Mouse (Mus musculus): ENCODE measurements around the gene Oit1. TPM values are rescaled to one million over a fixed set of nuclear protein-coding genes. Genes with fewer than 3 reads are reported as not detected.

Gene Oit1
- not detected for polyA plus RNA-seq (2017; shearing (Covaris generic))

DNA sequence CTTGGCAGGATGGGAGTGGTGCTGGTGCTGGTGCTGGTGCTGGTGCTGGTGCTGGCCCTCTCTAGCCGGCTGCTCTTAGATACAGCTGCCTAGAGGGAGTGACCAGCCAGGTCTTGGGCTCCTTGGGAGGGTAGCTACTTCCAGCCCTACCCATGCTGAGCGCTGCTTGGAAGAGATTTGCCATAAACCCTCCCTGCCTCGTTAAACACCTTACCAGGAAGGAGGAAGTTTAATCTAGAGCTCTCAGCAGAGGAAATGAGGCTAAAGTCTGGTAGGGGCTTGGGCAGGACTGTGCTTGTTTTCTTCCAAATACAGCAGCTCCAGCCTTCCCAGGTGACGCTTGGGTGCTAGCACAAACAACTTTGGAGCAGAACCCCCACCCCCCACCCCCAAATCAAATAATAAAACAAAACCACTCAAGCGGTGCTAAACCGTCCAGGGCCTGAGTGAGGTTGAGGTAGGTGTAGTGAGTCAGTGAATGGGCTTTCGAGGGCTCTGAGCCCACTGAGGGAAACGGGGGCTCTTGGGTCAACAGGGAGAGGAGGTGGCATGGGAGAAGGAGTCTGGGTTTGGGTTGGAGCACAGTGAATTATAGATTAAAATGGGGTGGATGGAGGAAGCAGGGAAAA is at the start of gene Oit1:
TSS of gene Oit1 (minus strand) at position 70 of the 629 bp plus-strand sequence.

DNA sequence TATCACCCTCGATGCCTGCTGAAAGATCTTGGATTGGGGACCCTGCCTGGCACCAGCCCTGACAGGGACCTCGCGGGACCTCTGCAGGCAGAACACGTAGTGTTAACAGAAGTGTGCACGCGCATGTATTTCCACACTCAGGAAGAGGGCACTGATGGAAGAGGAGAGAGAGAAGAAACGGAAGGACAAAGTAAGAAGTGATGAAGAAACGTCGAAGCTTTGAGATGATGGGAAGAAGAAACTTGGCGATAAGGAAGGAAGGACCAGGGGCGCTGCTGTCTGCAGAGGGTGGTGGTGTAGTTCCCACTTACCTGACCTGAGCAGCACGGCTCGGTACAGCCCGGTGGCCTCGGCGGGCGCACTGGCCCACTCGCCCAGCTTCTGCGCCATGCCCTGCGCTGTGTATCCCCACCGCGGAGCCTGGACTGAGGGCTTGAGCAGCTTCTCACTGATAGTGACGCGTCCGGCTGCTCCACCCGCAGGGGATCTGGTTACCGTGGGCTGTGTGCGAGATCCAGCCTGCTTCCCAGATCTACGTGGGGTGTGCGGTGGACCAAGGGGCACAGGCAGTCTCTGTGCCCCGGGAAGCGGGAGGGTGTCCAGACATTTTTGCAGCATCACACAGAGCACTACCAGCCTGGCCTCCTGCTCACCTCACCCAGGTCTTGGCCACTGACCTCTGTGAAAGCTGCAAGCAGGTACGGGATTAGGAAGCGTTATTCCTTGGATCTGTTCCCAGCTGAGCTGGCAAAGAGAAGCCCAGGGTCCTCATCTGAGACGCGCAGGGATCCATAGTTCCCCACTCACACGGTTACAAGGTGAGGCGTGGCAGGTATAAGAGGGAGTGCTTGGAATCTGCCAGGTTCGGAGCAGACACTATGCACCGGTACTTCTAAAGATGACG is 61.1 kb downstream of the Oit1 start, which contains the start of gene Fam107a:
TSS of gene Fam107a (minus strand) at position 830 of the 904 bp plus-strand sequence.

Other genes starting within 250 kb of the Oit1 start
- gene Pdhb, start 205.7 kb downstream of the Oit1 start, polyA plus RNA-seq (2017; shearing (Covaris generic)) = 166 TPM
- 15.7 TPM for gene Kctd6, start 164.6 kb downstream of the Oit1 start, polyA plus RNA-seq (2017; shearing (Covaris generic))
- gene Acox2, start 119.4 kb downstream of the Oit1 start, polyA plus RNA-seq (2017; shearing (Covaris generic)) = not detected
- not detected for gene Fam107a, start 60.7 kb downstream of the Oit1 start, polyA plus RNA-seq (2017; shearing (Covaris generic))

Data from effector memory CD4-positive, alpha-beta T cell, adult 5 months (primary cell).